Mouse (Mus musculus) heart, postnatal 0 days (tissue): Measurements from ENCODE around the gene Maml3.

Experiments
- CTCF ChIP-seq: IDR thresholded peaks from 2 replicates; pipeline ENCODE4 v1.5.1; 2016; ENCODE audit warnings: antibody characterized with exemption, control low read depth, low read depth
- EP300 ChIP-seq: IDR thresholded peaks from 2 replicates; pipeline ENCODE4 v1.6.1; 2016; ENCODE audit warnings: antibody characterized with exemption, low read depth

GRCm38 (mm10) chr3:51952267-51952666, 152.6 kb downstream of the Maml3 start:
- no peak for TF ChIP-seq EP300
- no peak for TF ChIP-seq CTCF
